Mouse (Mus musculus) liver, postnatal 0 days (tissue): ENCODE measurements around the gene Prkcsh.

Experiments
- CTCF ChIP-seq: sonication (generic); IDR thresholded peaks from 2 replicates; pipeline ENCODE4 v1.5.1; 2016; ENCODE audit warnings: antibody characterized with exemption, low read depth
- EP300 ChIP-seq: IDR thresholded peaks from 2 replicates; pipeline ENCODE4 v1.6.1; 2016; ENCODE audit warnings: antibody characterized with exemption, low read depth, mild to moderate bottlenecking

DNA sequence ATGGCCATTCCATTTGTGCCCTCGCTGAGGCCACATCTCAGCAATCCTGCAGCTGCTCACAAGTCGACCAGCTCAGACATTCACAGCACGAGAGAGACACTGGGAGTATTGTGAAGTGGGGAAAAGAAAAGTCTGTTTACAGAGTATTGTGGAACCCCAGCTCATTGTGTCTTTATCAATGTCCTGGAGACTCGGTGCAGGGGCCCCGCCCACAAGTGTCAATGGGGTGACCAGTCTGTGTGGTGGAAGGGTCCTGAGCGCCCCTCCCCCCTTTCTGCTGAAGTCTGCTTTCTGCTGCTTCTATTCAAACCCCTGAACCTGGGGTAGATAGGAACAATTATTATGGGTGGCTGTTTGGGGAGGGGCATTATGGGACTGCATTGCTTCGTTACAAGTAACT is 25.9 kb downstream of the Prkcsh start:
- TF ChIP-seq CTCF, result no peak
- no peak for TF ChIP-seq EP300
